Mouse (Mus musculus): Measurements from ENCODE around the gene Rara. TPM values are rescaled to one million over a fixed set of nuclear protein-coding genes. Genes with fewer than 3 reads are reported as not detected.

The Rara gene
- total and polyA plus RNA-seq, 3 experiments = 10.1 to 12.8 (median 10.9) TPM

GRCm38 (mm10) chr11:98971316-98972031, 43.9 kb downstream of the Rara start:
- H3K36me3 ChIP-seq (ENCODE audit: control insufficient read depth, insufficient read depth, low read length) = peaks cover 2% of the 10 kb centered on the region
- intact Hi-C loops (cut with DNase I) = loop anchor here (1.0 to 5.0 kb wide), 4 partner anchors 17 to 109 kb away; partner anchors contain the start of gene Wipf2

GRCm38 (mm10) chr11:98972215-98972614, 44.6 kb downstream of the Rara start:
- peak; percentile 84 to 92 for DNase-seq
- Histone ChIP-seq H3K9ac (ENCODE audit: low read depth, low read length) (no peak overlapping the region), H3K4me1 (ENCODE audit: control insufficient read depth, insufficient read depth, low read length) (peaks cover 5% of the 10 kb centered on the region), H3K36me3 (ENCODE audit: control insufficient read depth, insufficient read depth, low read length) (no peaks in the 10 kb centered on the region; the same call in 1 of the 2 replicates), H3K4me3 (no peak overlapping the region), H3K79me2 (replicated peaks; ENCODE audit: control insufficient read depth, insufficient read depth, low read length) (no peaks in the 10 kb centered on the region), H3K27ac (no peak overlapping the region), H3K27me3 (ENCODE audit: control insufficient read depth, insufficient read depth, low read length) (no peaks in the 10 kb centered on the region)
- intact Hi-C loops (cut with DNase I) = loop anchor here (1.0 to 5.0 kb wide), 4 partner anchors 18 to 110 kb away; partner anchors contain the start of gene Wipf2
- WGBS = 57% methylated on average over 9 of the region's 9 CpGs
- no peak for TF ChIP-seq POLR2A (IDR thresholded peaks at IDR 0.05; ENCODE audit: insufficient read depth, low read depth, low read length)
- peak; percentile 91; the same call in 1 of the 2 replicates for TF ChIP-seq EP300 (IDR thresholded peaks at IDR 0.05; ENCODE audit: insufficient read depth, low read depth, low read length)
- peak; percentile 96 for TF ChIP-seq CTCF (IDR thresholded peaks at IDR 0.05)

More at GRCm38 (mm10) chr11:98971316-98972031, 43.9 kb downstream of the Rara start:
- no peak overlapping the region for H3K27ac ChIP-seq
- no peaks in the 10 kb centered on the region for H3K27me3 ChIP-seq (ENCODE audit: control insufficient read depth, insufficient read depth, low read length)
- peaks cover 11% of the 10 kb centered on the region for H3K4me1 ChIP-seq (ENCODE audit: control insufficient read depth, insufficient read depth, low read length)
- no peaks in the 10 kb centered on the region for H3K79me2 ChIP-seq (replicated peaks; ENCODE audit: control insufficient read depth, insufficient read depth, low read length)
- TF ChIP-seq CTCF (IDR thresholded peaks at IDR 0.05) = no peak
- no peak for TF ChIP-seq EP300 (IDR thresholded peaks at IDR 0.05; ENCODE audit: insufficient read depth, low read depth, low read length)
- TF ChIP-seq POLR2A (IDR thresholded peaks at IDR 0.05; ENCODE audit: insufficient read depth, low read depth, low read length) = no peak
- H3K4me3 ChIP-seq = no peak overlapping the region
- H3K9ac ChIP-seq (ENCODE audit: low read depth, low read length) = no peak overlapping the region
- 61% methylated on average over 23 of the region's 23 CpGs for WGBS
- peak in 1 of 2 experiments; percentile 71 for DNase-seq

GRCm38 (mm10) chr11:98972801-98973360, 45.3 kb downstream of the Rara start:
- whole genome bisulfite sequencing = 87% methylated on average over 9 of the region's 9 CpGs

GRCm38 (mm10) chr11:98973584-98973983, 46.0 kb downstream of the Rara start:
- H3K36me3 ChIP-seq (ENCODE audit: control insufficient read depth, insufficient read depth, low read length) = no peaks in the 10 kb centered on the region
- peak; percentile 36 to 47 for DNase-seq
- no peak overlapping the region for H3K4me3 ChIP-seq
- H3K79me2 ChIP-seq (replicated peaks; ENCODE audit: control insufficient read depth, insufficient read depth, low read length) = no peaks in the 10 kb centered on the region
- TF ChIP-seq EP300 (IDR thresholded peaks at IDR 0.05; ENCODE audit: insufficient read depth, low read depth, low read length) (no peak), CTCF (IDR thresholded peaks at IDR 0.05) (0 out of 2 replicates have a peak, but pooled peaks have one; percentile 21), POLR2A (IDR thresholded peaks at IDR 0.05; ENCODE audit: insufficient read depth, low read depth, low read length) (no peak)
- H3K9ac ChIP-seq (ENCODE audit: low read depth, low read length) = no peak overlapping the region
- H3K4me1 ChIP-seq (ENCODE audit: control insufficient read depth, insufficient read depth, low read length) = peaks cover 3% of the 10 kb centered on the region
- H3K27me3 ChIP-seq (ENCODE audit: control insufficient read depth, insufficient read depth, low read length) = no peaks in the 10 kb centered on the region
- intact Hi-C loops (cut with DNase I) = loop anchor here (5.0 kb wide), 1 partner anchor 111 kb away; the partner anchor contains the start of gene Wipf2
- WGBS = 56% methylated on average over 14 of the region's 14 CpGs
- no peak overlapping the region for H3K27ac ChIP-seq

More at GRCm38 (mm10) chr11:98972801-98973360, 45.3 kb downstream of the Rara start:
- DNase-seq = peak in 1 of 2 experiments; percentile 16
- Histone ChIP-seq H3K4me1 (ENCODE audit: control insufficient read depth, insufficient read depth, low read length) (peaks cover 4% of the 10 kb centered on the region), H3K36me3 (ENCODE audit: control insufficient read depth, insufficient read depth, low read length) (no peaks in the 10 kb centered on the region; the same call in 1 of the 2 replicates), H3K27me3 (ENCODE audit: control insufficient read depth, insufficient read depth, low read length) (no peaks in the 10 kb centered on the region), H3K9ac (ENCODE audit: low read depth, low read length) (no peak overlapping the region), H3K27ac (no peak overlapping the region), H3K79me2 (replicated peaks; ENCODE audit: control insufficient read depth, insufficient read depth, low read length) (no peaks in the 10 kb centered on the region), H3K4me3 (no peak overlapping the region)
- TF ChIP-seq CTCF (IDR thresholded peaks at IDR 0.05) (no peak), EP300 (IDR thresholded peaks at IDR 0.05; ENCODE audit: insufficient read depth, low read depth, low read length) (no peak), POLR2A (IDR thresholded peaks at IDR 0.05; ENCODE audit: insufficient read depth, low read depth, low read length) (no peak)
- intact Hi-C loops (cut with DNase I) = loop anchor here (1.0 to 5.0 kb wide), 4 partner anchors 19 to 111 kb away; partner anchors contain the start of gene Wipf2

- Histone ChIP-seq H3K4me1 (ENCODE audit: control insufficient read depth, insufficient read depth, low read length) (peaks cover 2% of the 10 kb centered on the region), H3K79me2 (replicated peaks; ENCODE audit: control insufficient read depth, insufficient read depth, low read length) (no peaks in the 10 kb centered on the region), H3K9ac (ENCODE audit: low read depth, low read length) (no peak overlapping the region), H3K27ac (no peak overlapping the region), H3K27me3 (ENCODE audit: control insufficient read depth, insufficient read depth, low read length) (no peaks in the 10 kb centered on the region), H3K4me3 (no peak overlapping the region), H3K36me3 (ENCODE audit: control insufficient read depth, insufficient read depth, low read length) (no peaks in the 10 kb centered on the region)
- 82% methylated on average over 6 of the region's 6 CpGs for WGBS
- no peak for TF ChIP-seq POLR2A (IDR thresholded peaks at IDR 0.05; ENCODE audit: insufficient read depth, low read depth, low read length)
- intact Hi-C loops (cut with DNase I) = loop anchor here (2.0 to 5.0 kb wide), 2 partner anchors 112 to 177 kb away; partner anchors contain the start of gene Wipf2
- DNase-seq = no peak
These were observed 46.6 kb downstream of the Rara start for GRCm38 (mm10) chr11:98974213-98974612.

Data from heart, adult 2 months (tissue).